Mouse (Mus musculus) embryonic fibroblast, embryonic 13.5 days (primary cell): ENCODE measurements around the gene Ubash3b.

ENCODE experiments used
- CTCF ChIP-seq: IDR thresholded peaks from 2 replicates; pipeline ENCODE4 v1.5.1; 2011; ENCODE audit warnings: mild to moderate bottlenecking, control low read depth, low read length, moderate library complexity, borderline replicate concordance; ENCODE audit not compliant: insufficient read depth
- POLR2A ChIP-seq: IDR thresholded peaks from 2 replicates; pipeline ENCODE4 v1.6.1; 2011; ENCODE audit warnings: low read depth, mild to moderate bottlenecking, control low read depth, low read length, moderate library complexity

DNA sequence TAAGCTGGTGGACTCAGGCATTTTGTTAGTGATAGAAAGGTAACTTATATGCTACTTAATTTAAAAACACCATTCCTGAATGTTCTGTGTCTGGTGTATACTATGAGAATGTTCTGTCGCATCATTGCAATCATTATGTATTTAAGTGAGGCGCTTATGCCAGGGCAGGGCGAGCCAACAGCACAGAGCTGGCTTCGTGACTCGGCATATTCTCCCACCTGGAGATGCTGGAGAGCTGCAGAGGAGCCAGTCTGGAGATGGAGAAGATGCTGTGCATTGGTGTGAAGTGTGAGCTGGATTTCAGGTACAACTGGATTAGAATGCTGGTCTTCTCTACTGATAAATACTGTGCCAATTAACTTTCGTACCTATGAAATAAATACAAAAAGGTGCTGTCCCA lies 37.2 kb downstream of the Ubash3b start:
- TF ChIP-seq CTCF (no peak), POLR2A (no peak)
